Mouse (Mus musculus) hematopoietic stem cell, adult 5-6 weeks (primary cell): ENCODE data around the gene Abcb4. TPM values are rescaled to one million over a fixed set of nuclear protein-coding genes. Genes with fewer than 3 reads are reported as not detected.
A peak's percentile ranks its signal among the peaks of the same experiment; 100 is the strongest.
"Not testable (repeated sequence)": the region's sequence is repeated elsewhere in the genome, so short reads cannot be mapped to it uniquely, and the experiment has no call there.

Experiments used
- ATAC-seq, 2 experiments: fragments of 125-278 bp in 1 of 2; replicated peaks in 1 of 2; 2 replicates each; pipeline ENCODE4 v1.8.0; 2016 to 2017; ENCODE audit warnings: inconsistent platforms in 2 of 2, mild to moderate bottlenecking in 2 of 2, moderate number of reproducible peaks in 2 of 2, low read depth in 1 of 2, moderate TSS enrichment in 1 of 2; ENCODE audit not compliant: low FRiP score in 2 of 2, poor library complexity in 2 of 2, severe bottlenecking in 2 of 2, insufficient read depth in 1 of 2, low TSS enrichment in 1 of 2
- total RNA-seq: library from RNA; stranded (forward); fragments of 172-1452, 232-1000 nt; gene quantifications from 2 replicates; pipeline ENCODE4 v1.2.3, GENCODE M21; 2017

The Abcb4 gene
- total RNA-seq, result 13.4 and 39.0 TPM in 2 replicates

GRCm38 (mm10) chr5:8893300-8894103, at the start of gene Abcb4:
TSS of gene Abcb4 (plus strand) at chr5:8893717.
- ATAC-seq, result peak; percentile 73 to 82

DNA sequence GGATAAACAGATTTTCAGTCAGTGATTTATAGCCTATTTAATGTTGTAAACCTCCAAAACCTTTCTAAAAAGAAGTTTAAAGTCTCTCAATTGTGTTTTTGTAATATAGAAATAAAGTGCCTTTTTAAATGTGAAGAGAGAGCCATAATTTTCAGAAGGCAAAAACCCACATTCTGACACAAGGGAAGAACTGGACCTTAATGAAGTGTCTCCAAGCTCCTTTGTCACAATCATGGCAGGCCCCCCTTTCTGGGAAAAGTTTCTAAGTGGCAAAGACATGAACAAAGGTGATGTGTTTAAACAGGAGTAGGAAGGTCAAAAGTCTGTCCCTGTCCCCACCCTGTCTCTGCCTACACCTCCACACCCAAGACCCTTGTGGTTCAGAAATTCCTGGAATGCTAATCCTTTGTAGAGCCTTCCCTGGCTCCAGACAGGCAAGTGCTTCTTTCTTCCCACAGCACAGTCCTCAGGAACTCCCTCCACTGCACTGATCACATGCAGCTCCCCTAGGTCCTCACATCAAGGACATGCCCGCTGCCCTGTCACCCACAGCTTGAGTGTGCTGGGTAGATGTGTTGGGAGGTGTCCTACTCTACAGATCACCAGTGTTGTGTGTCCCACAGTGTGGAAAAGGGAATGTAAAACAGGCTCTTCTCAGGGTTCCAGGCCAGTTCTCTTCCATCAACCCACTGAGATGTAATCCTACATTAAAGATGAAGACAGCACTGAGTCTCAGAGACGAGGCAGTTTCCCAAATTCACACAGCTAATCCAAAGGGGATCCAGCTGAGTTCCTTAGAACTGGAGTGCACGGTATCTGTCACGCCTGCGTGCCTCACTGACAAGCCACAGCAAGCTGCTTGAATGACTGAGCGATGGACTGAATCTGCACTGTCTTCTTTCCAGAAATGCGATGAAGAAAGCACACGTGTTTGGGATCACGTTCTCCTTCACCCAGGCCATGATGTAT, 44.6 kb upstream of the Abcb4 start:
- not testable (repeated sequence) for ATAC-seq

DNA sequence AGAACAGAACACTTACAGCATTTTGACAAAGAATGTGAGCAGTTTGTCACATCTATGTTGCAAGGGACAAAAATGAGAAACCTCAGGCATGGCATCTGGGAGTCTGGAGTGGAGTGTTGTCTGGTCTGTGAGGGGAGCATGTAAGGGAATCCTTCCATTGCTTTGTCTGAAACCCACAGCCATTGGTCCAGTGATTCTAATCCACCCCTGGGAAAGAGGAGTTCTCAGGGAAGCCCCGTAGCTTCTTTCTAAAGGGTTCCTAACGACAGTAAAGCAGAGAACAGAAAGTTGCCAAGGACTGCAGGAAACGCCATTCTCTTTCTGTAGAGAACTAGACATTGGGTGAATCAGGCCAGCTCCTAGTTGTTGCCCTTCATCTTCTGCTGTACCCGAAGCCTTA, 42.7 kb upstream of the Abcb4 start:
- no peak for ATAC-seq

DNA sequence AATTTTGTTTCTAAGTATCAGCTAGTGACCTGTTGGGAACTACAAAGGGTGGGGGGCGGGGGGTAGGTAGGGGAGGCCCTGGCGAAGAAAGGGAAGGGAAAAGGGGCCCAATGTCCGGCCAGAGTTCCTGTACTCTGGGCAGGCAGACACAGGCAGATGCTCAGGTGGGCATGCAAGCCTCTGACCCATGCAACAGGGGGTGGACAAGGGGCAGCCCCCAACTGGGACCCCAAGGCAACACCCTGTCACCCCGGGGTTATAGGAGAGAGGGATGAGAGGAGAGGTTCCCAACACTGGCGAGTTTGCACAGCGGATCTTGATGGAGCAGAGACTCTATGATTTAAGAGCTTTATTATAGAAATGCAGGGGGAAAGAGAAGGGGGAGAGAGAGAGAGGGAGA, 36.3 kb upstream of the Abcb4 start:
- no peak for ATAC-seq

DNA sequence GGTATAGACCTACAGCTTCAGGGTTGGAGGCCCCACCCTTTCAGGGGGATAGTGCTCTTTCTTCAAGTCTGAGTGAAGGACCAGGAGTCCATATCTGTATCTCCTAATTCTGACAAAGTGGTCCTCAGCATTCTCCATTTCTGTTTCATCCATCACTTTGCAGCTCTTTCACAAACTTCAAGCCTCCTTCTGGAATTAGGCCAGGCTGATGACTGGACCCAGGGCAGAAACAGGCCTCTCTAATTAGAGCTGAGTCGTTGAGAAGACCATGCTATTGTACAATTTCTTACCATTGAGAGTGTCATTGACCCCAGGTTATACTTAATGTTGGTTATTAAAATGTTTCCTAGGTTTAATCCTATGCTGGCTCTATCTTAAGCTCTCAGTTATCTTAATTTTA, 31.7 kb upstream of the Abcb4 start:
- ATAC-seq, result no peak

GRCm38 (mm10) chr5:8863580-8864337, 29.8 kb upstream of the Abcb4 start:
- no peak for ATAC-seq

- ATAC-seq, result not testable (repeated sequence)
Observed at GRCm38 (mm10) chr5:8865630-8866029, 27.9 kb upstream of the Abcb4 start.

DNA sequence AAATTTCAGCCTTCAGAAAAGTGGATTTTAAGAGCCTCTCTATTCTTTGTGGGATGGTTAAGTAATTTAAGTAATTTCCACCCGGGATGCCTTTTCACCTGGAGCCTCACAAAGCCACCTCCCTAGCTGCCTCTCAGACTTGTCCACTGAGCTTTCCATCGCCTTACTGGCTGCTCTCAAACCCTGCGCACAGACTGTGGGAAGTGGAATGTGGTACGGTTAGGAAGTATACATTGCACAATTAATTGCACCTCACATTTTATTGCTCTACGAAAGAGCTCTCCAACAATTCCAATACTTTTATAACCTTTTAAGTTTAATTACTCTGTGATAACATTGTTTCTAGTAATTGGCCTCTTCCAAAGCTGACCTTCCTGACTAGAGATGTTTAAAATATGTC, 27.2 kb upstream of the Abcb4 start:
- no peak for ATAC-seq

GRCm38 (mm10) chr5:8868019-8868418, 25.5 kb upstream of the Abcb4 start:
- ATAC-seq, result peak; percentile 85 to 87

DNA sequence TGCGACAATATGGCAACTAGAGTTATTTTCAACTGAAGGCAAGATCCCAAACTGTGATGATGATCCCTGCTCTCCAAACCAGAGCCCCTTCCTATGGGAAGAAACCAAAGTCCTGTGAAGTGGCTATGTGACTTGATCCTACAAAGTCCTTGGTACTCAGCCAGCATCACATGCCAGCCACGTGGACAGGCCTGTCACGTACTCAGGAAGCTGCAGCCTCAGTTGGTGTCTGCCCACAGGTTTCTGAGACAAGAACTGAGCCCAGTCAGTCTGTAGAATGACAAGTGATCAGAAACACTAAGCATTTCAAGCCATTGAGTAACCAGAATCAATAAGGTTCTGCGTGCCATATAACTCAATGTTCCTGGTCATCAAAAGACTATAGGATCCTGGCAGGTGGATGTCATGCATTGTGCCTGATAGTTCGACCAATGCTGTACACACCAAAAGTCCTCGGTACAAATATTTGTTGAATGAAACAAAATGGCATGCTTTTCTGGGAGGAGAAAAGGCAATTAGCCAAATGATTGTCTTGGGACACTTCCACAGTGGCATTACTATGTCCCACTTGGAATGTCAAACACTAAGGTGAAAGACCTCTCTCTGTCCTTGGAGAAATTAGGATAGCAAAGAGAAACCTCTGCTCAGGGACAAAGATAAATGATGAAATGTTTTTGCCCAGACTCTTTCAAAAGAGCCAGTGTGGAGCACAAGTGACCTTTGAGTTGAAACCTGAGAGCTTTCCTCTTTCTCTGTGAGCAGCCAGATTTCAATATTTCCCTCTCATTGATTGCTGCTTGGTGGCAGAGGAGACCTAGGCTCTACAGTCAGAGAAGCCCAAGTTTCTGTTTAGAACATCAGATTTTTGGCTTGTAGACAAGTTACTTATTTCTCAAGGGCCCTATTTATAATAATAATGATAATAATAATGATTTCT, 20.3 kb upstream of the Abcb4 start:
- ATAC-seq, result no peak

DNA sequence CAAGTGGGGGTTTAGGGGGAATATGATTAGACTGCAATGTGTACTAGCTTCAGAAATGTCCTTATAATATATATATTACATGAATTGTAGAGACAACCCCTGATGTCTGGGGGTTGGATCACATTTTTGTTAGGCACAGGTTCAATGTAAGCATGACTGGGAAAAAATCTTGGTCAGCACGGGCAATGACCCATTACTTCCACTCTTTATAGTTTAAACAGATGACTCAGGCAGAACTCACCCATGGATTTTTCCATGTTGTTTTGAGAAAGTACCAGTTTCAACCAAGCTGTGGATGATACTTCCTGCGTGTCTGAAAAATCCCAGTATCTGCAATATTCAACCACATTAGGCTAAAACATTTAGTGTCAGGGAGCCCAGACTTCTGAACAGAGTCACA, 16.4 kb upstream of the Abcb4 start:
- ATAC-seq, result no peak

- peak; percentile 64 to 70 for ATAC-seq
Observed at GRCm38 (mm10) chr5:8877800-8878199, 15.7 kb upstream of the Abcb4 start.

- no peak for ATAC-seq
Observed at GRCm38 (mm10) chr5:8885837-8886236, 7.7 kb upstream of the Abcb4 start.

DNA sequence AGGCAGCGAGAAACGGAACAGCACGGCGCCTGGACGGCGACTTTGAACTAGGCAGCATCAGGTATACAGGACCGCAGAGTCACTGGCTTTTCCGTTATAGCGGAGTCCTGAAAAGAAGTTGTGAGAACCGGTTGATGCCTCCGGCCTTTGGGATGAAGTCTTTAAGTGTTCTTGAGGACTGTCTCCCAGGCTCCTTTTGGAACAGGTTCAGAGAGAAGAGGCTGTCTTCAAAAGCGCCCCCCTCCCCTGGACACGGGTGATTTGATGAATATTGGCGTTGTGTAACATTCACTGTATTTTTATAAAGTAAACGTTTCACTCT, 548 bp downstream of the Abcb4 start:
- ATAC-seq, result 0 out of 4 replicates have a peak, but pooled peaks of 1 of the 2 experiments have one; percentile 5

DNA sequence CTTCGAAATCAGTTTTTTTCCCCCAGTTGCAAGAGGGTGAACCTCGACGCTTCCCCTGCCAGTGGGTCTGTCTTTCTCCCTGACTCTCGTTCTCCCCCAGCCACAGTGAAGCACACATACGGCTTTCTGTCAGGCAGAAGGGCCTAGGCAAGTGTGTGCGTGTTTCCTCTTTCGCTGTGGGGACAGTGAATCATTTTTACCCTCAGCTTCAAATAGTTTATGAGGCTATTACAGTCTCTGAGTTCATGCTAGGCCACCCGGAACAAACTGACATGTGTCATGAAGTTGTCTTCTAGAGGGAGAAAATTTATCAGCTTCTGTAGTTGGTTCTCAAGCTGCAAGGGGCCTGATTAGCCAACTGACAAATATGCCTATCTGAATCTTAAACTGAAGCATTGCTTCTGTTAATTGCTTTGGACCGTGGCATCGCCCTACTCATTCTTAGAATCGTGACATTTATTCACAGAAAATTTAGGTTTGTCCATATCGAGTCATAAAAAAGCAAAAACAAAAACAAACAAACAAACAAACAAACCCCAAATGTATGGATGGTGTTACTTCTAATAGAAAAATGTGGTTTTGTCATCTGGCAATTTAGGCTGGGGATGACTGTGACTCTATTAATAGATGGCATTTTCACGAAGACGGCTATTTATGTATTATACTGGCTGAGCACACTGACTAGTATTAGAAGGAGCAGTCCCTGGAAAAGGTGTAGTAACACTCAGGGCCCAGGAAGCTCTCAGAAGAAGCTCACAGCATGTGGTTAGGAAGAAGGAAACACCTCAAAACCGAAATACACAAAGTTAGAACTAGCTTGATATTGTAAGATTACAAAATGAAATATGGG, 1.3 kb downstream of the Abcb4 start:
- peak; percentile 8 to 26; a peak in 1 of 4 replicates for ATAC-seq

DNA sequence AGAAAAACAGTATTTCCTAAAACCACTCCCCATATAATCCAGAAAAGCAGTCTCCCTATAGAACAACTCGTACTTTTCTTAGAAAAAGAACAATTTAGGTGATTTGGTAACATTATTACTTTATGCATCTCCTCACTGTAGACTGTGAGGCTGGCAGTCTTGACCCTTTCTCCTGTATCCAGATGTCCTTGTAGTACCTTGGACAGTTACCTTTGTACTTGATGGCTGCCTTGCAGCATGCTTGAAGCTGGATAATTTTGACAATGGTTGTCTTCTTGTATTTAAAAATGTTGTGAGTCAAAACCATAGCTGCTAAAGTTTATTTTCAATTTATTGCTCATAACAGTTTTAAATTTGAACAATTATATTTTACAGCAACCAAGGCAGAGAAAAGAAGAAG, 2.7 kb downstream of the Abcb4 start:
- ATAC-seq, result no peak
